Mouse (Mus musculus): ENCODE measurements at regions not wholly inside any gene's neighbourhood (a gene's known extent, or its start where the extent isn't known, plus 50 kb on each side); places are given as distances from the start of the nearest gene placed in this dataset.

DNA sequence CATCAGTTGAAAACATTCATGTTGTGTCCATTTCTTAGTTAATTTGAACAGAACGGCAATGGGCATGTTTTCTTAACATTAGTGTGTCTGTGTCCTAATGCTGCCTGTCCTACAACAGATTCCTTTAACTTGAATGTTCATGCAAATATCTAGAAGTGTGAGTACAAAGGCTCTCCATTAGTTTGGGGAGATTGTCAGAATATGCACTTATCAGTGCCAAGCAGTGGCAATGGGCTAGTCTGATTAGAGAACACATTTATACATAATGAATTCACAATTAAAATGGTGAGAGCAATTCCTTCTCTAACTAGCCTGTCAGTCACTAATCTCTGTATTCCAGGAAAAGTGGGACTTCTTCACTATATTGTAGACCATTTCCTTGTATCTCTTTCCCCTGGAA is 2188.8 kb downstream of the 9330182O14Rik start:
- ATAC-seq (ENCODE audit: insufficient read depth, low FRiP score, low read depth), result no peak
- no peaks in the 10 kb centered on the region for H3K27me3 ChIP-seq (replicated peaks)
- H3K9ac ChIP-seq, result no peak overlapping the region
- no peak overlapping the region for H3K4me3 ChIP-seq (replicated peaks)
- H3K4me1 ChIP-seq, result no peaks in the 10 kb centered on the region
- H3K4me2 ChIP-seq, result no peak overlapping the region
- no peaks in the 10 kb centered on the region for H3K9me3 ChIP-seq
- H3K36me3 ChIP-seq, result no peaks in the 10 kb centered on the region
- WGBS, result 82% methylated on average over 1 of the region's 1 CpGs
- no peak overlapping the region for H3K27ac ChIP-seq

DNA sequence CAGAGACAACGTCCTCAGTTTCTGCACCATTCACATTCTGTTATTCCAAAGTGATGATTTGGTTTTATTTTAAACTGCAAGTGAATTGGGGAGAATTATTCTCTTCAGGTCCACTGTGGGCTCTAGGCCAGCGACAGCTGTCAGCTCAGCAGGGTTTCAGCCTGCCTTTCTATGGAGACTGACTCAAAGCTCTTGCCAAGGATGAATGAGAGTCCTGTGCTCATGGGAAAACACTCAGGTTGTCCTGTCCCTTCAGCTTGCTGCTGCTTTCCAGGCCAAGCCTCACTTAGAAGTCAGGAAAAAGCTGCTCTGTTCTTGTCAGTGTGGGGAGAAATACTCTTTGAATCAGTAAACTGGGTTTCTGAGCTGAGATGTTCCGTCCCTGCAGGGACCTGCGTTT is 2191.1 kb downstream of the 9330182O14Rik start:
- 60% methylated on average over 4 of the region's 4 CpGs for WGBS
- H3K4me2 ChIP-seq, result no peak overlapping the region
- no peak overlapping the region for H3K9ac ChIP-seq
- H3K4me3 ChIP-seq (replicated peaks), result no peak overlapping the region
- no peaks in the 10 kb centered on the region for H3K4me1 ChIP-seq
- no peaks in the 10 kb centered on the region for H3K27me3 ChIP-seq (replicated peaks)
- no peak for ATAC-seq (ENCODE audit: insufficient read depth, low FRiP score, low read depth)
- H3K36me3 ChIP-seq, result no peaks in the 10 kb centered on the region
- no peaks in the 10 kb centered on the region for H3K9me3 ChIP-seq
- H3K27ac ChIP-seq, result no peak overlapping the region

DNA sequence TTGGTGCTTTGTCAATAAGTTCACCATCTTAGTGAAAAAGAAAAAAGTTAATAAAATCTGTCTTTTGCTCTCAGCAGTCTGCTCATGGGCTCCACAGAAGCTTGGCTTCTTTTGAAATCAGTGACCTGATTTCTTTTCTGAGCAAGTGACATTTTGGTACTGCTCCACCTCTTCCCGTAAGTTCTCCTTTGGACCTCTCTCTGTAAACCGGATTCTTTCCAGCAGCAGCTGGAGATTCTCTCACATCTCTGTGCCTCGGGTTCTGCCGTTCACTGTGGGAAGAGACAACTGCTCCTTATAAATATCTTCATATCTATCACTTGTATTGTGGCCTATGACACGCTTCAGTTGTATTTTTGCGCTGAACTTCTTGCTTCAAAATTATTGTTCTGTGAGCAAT is 2194.4 kb downstream of the 9330182O14Rik start:
- H3K4me1 ChIP-seq, result no peaks in the 10 kb centered on the region
- H3K4me2 ChIP-seq, result no peak overlapping the region
- H3K27ac ChIP-seq, result no peak overlapping the region
- no peaks in the 10 kb centered on the region for H3K9me3 ChIP-seq
- WGBS, result 67% methylated on average over 6 of the region's 6 CpGs
- H3K4me3 ChIP-seq (replicated peaks), result no peak overlapping the region
- no peaks in the 10 kb centered on the region for H3K36me3 ChIP-seq
- ATAC-seq (ENCODE audit: insufficient read depth, low FRiP score, low read depth), result no peak
- no peak overlapping the region for H3K9ac ChIP-seq
- no peaks in the 10 kb centered on the region for H3K27me3 ChIP-seq (replicated peaks)

DNA sequence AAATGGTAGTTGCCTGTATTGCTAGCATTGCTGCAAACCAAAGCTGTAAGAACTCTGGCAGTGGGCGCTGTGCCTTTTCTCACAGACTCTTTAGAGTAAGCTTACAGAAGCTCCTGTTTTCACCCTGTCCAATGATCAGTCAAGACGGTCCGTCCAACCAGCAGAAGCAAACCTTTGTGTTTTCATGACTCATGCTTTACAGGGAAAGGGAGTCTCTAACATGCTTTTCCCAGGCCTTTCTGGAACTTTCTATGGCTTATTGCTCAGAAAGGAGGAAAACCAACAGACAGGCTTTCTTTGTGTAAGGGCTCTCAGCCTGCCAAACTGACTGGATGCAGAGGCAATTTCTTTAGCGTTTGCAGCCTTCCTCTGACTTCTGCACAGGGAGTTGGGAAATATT is 2195.6 kb downstream of the 9330182O14Rik start:
- no peak for ATAC-seq (ENCODE audit: insufficient read depth, low FRiP score, low read depth)
- no peak overlapping the region for H3K27ac ChIP-seq

DNA sequence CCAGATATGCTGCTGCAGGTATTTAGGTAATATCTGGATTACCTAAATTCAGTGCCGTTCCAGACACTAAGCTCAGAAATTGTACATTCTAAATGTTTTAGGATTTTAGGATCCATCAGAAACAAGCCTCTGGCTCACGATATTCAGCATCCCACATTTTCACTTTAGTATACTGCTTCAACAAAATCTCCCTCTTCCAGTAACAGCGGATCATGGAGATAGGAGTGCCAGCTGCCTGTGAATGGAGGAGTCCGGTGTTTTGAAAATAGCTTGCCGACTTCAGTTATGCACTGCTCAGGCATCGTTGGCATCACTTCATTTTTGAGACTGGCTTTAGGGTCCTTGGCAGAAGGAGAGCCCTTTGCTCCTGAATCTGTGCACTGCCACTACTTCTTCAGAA is 2199.5 kb downstream of the 9330182O14Rik start:
- Histone ChIP-seq H3K4me3 (replicated peaks) (no peak overlapping the region), H3K27me3 (replicated peaks) (no peaks in the 10 kb centered on the region), H3K36me3 (no peaks in the 10 kb centered on the region), H3K9me3 (no peaks in the 10 kb centered on the region), H3K9ac (no peak overlapping the region), H3K4me1 (no peaks in the 10 kb centered on the region), H3K27ac (no peak overlapping the region), H3K4me2 (no peak overlapping the region)
- 79% methylated on average over 6 of the region's 6 CpGs for WGBS
- no peak for ATAC-seq (ENCODE audit: insufficient read depth, low FRiP score, low read depth)

More for the DNA sequence above, 2195.6 kb downstream of the 9330182O14Rik start:
- Histone ChIP-seq H3K9me3 (no peaks in the 10 kb centered on the region), H3K9ac (no peak overlapping the region), H3K27me3 (replicated peaks) (no peaks in the 10 kb centered on the region), H3K36me3 (no peaks in the 10 kb centered on the region), H3K4me1 (no peaks in the 10 kb centered on the region), H3K4me3 (replicated peaks) (no peak overlapping the region), H3K4me2 (no peak overlapping the region)
- 53% methylated on average over 4 of the region's 4 CpGs for WGBS

DNA sequence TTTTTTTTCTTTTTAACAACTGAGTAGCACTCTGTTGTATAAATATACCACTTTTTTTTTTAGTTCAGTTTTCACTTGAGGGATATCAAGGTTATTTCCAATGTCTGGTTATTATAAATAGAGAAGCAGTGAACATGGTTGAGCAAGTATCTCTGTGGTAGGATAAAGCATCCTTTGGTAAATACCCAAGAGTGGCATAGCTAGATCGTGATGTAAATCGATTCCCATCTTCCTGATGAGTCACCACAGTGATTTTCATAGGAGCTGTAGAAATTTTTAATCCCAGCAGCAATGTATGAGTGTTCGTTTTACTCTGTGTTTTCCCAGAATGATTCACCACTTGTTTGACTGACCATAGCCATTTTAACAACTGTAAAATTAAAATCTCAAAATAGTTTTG is 2212.0 kb downstream of the 9330182O14Rik start:
- Histone ChIP-seq H3K27ac (no peak overlapping the region), H3K36me3 (no peaks in the 10 kb centered on the region)
- 79% methylated on average over 3 of the region's 3 CpGs for WGBS

DNA sequence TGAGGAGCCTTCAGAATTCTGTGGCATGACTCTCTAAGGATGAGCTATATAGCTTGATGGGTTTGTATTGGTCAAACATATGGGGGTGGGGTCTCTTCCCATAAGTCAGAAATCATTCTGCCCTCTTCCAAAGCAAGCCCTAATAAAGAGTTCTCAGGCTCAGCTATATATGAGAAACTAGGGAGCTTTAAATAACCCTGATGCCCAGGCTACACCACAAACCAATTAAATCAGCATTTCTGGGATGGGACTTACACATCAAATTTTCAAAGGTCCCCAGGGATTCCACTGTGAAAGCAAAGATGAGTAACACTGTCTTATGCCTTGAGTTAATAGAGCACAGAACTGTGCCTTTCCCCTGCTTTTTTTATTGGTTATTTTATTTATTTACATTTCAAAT is 2227.7 kb downstream of the 9330182O14Rik start:
- no peaks in the 10 kb centered on the region for H3K27me3 ChIP-seq (replicated peaks)
- H3K27ac ChIP-seq, result no peak overlapping the region
- no peak overlapping the region for H3K9ac ChIP-seq
- no peaks in the 10 kb centered on the region for H3K36me3 ChIP-seq
- no peak for ATAC-seq (ENCODE audit: insufficient read depth, low FRiP score, low read depth)
- H3K4me1 ChIP-seq, result no peaks in the 10 kb centered on the region
- H3K4me2 ChIP-seq, result no peak overlapping the region
- no peaks in the 10 kb centered on the region for H3K9me3 ChIP-seq
- H3K4me3 ChIP-seq (replicated peaks), result no peak overlapping the region

More for the DNA sequence above, 2212.0 kb downstream of the 9330182O14Rik start:
- H3K9me3 ChIP-seq, result no peaks in the 10 kb centered on the region
- no peak for ATAC-seq (ENCODE audit: insufficient read depth, low FRiP score, low read depth)
- no peaks in the 10 kb centered on the region for H3K27me3 ChIP-seq (replicated peaks)
- no peak overlapping the region for H3K4me2 ChIP-seq
- H3K9ac ChIP-seq, result no peak overlapping the region
- no peak overlapping the region for H3K4me3 ChIP-seq (replicated peaks)
- no peaks in the 10 kb centered on the region for H3K4me1 ChIP-seq

DNA sequence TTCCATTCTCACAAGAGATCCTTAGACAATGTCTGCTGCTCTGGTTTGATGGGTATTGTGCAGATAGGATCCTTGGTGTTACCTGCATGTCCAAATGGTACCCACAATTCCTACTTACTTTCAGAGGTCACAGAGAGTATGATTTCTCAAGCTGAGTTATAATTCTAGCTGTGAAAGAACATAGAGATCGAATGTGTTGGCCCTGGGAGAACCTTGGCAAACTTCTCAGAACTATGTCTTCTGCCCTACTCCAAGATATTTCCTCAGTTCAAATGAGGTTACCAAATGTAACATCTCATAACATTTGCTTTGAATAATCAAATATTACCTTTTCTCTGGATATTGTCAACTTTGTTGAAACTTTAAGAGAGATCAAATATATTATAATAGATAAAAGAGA is 2230.8 kb downstream of the 9330182O14Rik start:
- no peak overlapping the region for H3K9ac ChIP-seq
- H3K9me3 ChIP-seq, result no peaks in the 10 kb centered on the region
- no peak overlapping the region for H3K4me2 ChIP-seq
- no peak overlapping the region for H3K27ac ChIP-seq
- WGBS, result 75% methylated on average over 1 of the region's 1 CpGs
- H3K36me3 ChIP-seq, result no peaks in the 10 kb centered on the region
- H3K27me3 ChIP-seq (replicated peaks), result no peaks in the 10 kb centered on the region
- H3K4me1 ChIP-seq, result no peaks in the 10 kb centered on the region
- H3K4me3 ChIP-seq (replicated peaks), result no peak overlapping the region
- no peak for ATAC-seq (ENCODE audit: insufficient read depth, low FRiP score, low read depth)

DNA sequence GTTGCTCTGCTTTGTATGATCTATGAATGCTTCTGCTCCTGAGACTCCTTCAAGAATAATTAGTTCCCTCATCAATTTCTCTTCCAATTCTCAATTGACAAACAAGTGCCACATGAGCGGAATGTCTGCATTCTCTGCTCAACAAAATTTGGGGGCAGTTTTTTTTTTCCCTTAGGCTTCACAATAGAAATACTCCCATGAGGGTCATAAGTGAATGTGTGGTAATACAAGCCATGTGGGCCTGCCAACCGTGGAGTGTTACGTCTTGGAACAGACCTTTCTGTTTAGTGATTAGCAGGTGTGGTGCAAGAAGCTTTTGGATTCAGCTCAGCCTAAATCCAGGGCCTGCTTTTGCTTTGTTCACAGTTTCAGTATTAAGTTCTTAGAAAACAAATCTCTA is 2232.6 kb downstream of the 9330182O14Rik start:
- no peak overlapping the region for H3K9ac ChIP-seq
- H3K9me3 ChIP-seq, result no peaks in the 10 kb centered on the region
- H3K4me1 ChIP-seq, result no peaks in the 10 kb centered on the region
- WGBS, result 84% methylated on average over 3 of the region's 3 CpGs
- H3K27ac ChIP-seq, result no peak overlapping the region
- ATAC-seq (ENCODE audit: insufficient read depth, low FRiP score, low read depth), result no peak
- H3K36me3 ChIP-seq, result no peaks in the 10 kb centered on the region
- no peak overlapping the region for H3K4me2 ChIP-seq
- H3K4me3 ChIP-seq (replicated peaks), result no peak overlapping the region
- H3K27me3 ChIP-seq (replicated peaks), result no peaks in the 10 kb centered on the region

DNA sequence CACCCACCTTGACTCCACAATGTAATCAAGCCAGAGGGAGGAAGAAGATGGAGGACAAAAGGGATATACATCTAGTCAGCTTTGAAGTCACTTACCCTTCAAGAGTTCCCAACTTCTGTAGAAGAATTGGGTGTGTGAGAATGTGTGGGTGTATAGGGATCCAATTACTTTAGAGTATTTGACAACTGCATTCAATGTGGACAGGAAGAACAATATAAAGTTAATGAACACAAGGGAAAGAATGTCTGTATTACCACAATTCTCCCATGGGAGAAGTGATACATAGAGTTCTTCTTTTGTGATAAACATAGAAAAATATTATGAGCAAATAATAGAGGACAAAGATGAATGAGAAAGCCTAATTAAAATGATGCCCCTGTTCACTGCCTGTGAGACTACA is 2235.4 kb downstream of the 9330182O14Rik start:
- Histone ChIP-seq H3K9ac (no peak overlapping the region), H3K36me3 (no peaks in the 10 kb centered on the region), H3K27ac (no peak overlapping the region), H3K4me3 (replicated peaks) (no peak overlapping the region), H3K4me2 (no peak overlapping the region), H3K4me1 (no peaks in the 10 kb centered on the region), H3K9me3 (no peaks in the 10 kb centered on the region), H3K27me3 (replicated peaks) (no peaks in the 10 kb centered on the region)
- no peak for ATAC-seq (ENCODE audit: insufficient read depth, low FRiP score, low read depth)

DNA sequence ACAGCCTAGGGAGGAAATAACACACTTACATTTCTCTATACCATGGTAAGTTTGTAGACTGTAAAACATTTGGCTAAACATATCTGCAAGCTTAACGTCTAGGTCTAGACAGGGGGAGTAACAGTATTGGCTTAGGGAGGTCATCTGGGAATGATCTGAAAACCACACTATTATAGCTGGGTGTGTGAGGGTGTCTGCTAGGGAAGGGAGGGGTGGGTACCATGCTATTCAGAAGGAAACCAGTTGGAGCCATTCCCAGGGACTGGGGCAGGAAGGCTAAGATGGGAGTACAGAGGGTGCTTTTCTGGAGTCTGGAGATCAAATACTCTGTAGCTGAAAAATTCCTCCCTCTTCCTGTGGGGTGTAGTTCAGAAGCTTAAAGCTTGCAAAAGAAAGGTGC is 2235.9 kb downstream of the 9330182O14Rik start:
- Histone ChIP-seq H3K9me3 (no peaks in the 10 kb centered on the region), H3K4me2 (no peak overlapping the region), H3K4me3 (replicated peaks) (no peak overlapping the region), H3K4me1 (no peaks in the 10 kb centered on the region), H3K27ac (no peak overlapping the region), H3K36me3 (no peaks in the 10 kb centered on the region), H3K27me3 (replicated peaks) (no peaks in the 10 kb centered on the region), H3K9ac (no peak overlapping the region)
- WGBS, result 76% methylated on average over 1 of the region's 1 CpGs
- ATAC-seq (ENCODE audit: insufficient read depth, low FRiP score, low read depth), result no peak

DNA sequence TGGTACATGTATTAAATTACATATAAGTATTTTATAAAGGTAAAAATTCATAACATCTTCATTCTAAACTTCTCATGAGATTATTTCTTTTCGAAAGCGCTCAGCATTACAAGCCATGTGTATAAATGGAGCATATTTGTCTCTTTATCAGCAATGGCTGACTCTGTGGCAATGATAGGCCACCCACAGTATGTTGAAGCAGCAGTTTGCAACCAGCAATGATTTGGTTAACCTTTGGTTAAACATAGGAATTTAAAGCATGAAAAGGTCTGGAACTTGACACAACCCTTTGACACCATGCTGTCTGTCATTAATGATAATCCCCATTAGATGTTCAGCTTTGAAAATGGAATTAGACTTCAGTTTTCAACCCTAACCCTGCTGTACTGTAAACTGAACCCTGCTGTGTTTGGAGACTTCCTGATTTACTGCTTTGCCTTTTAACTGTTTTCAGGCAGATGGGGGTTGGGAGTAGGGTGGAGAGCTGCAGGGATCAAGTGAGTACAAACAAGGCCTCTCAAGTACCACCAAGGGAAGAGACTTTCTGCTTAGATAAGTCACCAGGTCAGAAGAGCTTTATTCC is 2238.6 kb downstream of the 9330182O14Rik start:
- no peak for ATAC-seq (ENCODE audit: insufficient read depth, low FRiP score, low read depth)
- Histone ChIP-seq H3K9ac (no peak overlapping the region), H3K4me1 (no peaks in the 10 kb centered on the region), H3K36me3 (no peaks in the 10 kb centered on the region), H3K27ac (no peak overlapping the region), H3K27me3 (replicated peaks) (no peaks in the 10 kb centered on the region), H3K4me3 (replicated peaks) (no peak overlapping the region), H3K9me3 (no peaks in the 10 kb centered on the region), H3K4me2 (no peak overlapping the region)
- WGBS, result 55% methylated on average over 2 of the region's 2 CpGs

Measured in stomach, embryonic 15.5 days (tissue).